Mouse (Mus musculus): Measurements from ENCODE around the gene Prmt3. TPM values are rescaled to one million over a fixed set of nuclear protein-coding genes. Genes with fewer than 3 reads are reported as not detected.

The Prmt3 gene
- total RNA-seq (2021), result 10 to 100 TPM; 11.2 to 13.2 TPM
- long read RNA-seq, experiment 1, transcript Prmt3-201 (16 exons, 2,507 nt), result major isoform, 28 of 37 reads
- long read RNA-seq, experiment 1, partial matches to known transcripts, result 3 of 37 reads
- long read RNA-seq, experiment 1, other reads (novel, unspliced or antisense), result 6 of 37 reads
- long read RNA-seq, experiment 2, transcript Prmt3-201 (16 exons, 2,507 nt), result major isoform, 23 of 28 reads
- long read RNA-seq, experiment 2, partial matches to known transcripts, result 4 of 28 reads
- long read RNA-seq, experiment 2, other reads (novel, unspliced or antisense), result 1 of 28 reads

- peak; percentile 96 for DNase-seq (ENCODE audit: low spot score)
Measured at GRCm38 (mm10) chr7:49778114-49778901, at the start of gene Prmt3. Prmt3 (plus strand) TSS chr7:49778346.

GRCm38 (mm10) chr7:49734342-49734741 lies 43.8 kb upstream of the Prmt3 start:
- DNase-seq (ENCODE audit: low spot score), result no peak

- no peak for DNase-seq (ENCODE audit: low spot score)
Measured at GRCm38 (mm10) chr7:49739448-49739847, 38.7 kb upstream of the Prmt3 start.

GRCm38 (mm10) chr7:49741474-49741873 lies 36.7 kb upstream of the Prmt3 start:
- DNase-seq (ENCODE audit: low spot score), result no peak

- DNase-seq (ENCODE audit: low spot score), result no peak
Measured at GRCm38 (mm10) chr7:49741923-49742322, 36.2 kb upstream of the Prmt3 start.

- DNase-seq (ENCODE audit: low spot score), result peak; percentile 34
Measured at GRCm38 (mm10) chr7:49751148-49751547, 27.0 kb upstream of the Prmt3 start.

- DNase-seq (ENCODE audit: low spot score), result peak; percentile 20
Measured at GRCm38 (mm10) chr7:49752730-49753506, 25.2 kb upstream of the Prmt3 start.

- peak; percentile 45 for DNase-seq (ENCODE audit: low spot score)
Measured at GRCm38 (mm10) chr7:49754767-49755166, 23.4 kb upstream of the Prmt3 start.

GRCm38 (mm10) chr7:49758934-49759571 lies 19.1 kb upstream of the Prmt3 start, which contains the start of gene Htatip2:
Htatip2 (plus strand) TSS chr7:49759115.
- DNase-seq (ENCODE audit: low spot score), result peak; percentile 39

GRCm38 (mm10) chr7:49762605-49763004 lies 15.5 kb upstream of the Prmt3 start:
- DNase-seq (ENCODE audit: low spot score), result peak; percentile 20

GRCm38 (mm10) chr7:49764011-49764716 lies 14.0 kb upstream of the Prmt3 start:
- DNase-seq (ENCODE audit: low spot score), result no peak

- DNase-seq (ENCODE audit: low spot score), result no peak
Measured at GRCm38 (mm10) chr7:49766166-49766565, 12.0 kb upstream of the Prmt3 start.

GRCm38 (mm10) chr7:49768509-49768908 lies 9.6 kb upstream of the Prmt3 start:
- no peak for DNase-seq (ENCODE audit: low spot score)

- DNase-seq (ENCODE audit: low spot score), result no peak
Measured at GRCm38 (mm10) chr7:49774396-49774795, 3.8 kb upstream of the Prmt3 start.

- no peak for DNase-seq (ENCODE audit: low spot score)
Measured at GRCm38 (mm10) chr7:49777585-49777984, 561 bp upstream of the Prmt3 start.

- DNase-seq (ENCODE audit: low spot score), result no peak
Measured at GRCm38 (mm10) chr7:49778904-49779615, 914 bp downstream of the Prmt3 start.

- no peak for DNase-seq (ENCODE audit: low spot score)
Measured at GRCm38 (mm10) chr7:49783017-49783416, 4.9 kb downstream of the Prmt3 start.

GRCm38 (mm10) chr7:49785141-49785540 lies 7.0 kb downstream of the Prmt3 start:
- no peak for DNase-seq (ENCODE audit: low spot score)

- DNase-seq (ENCODE audit: low spot score), result peak; percentile 25
Measured at GRCm38 (mm10) chr7:49786618-49787382, 8.7 kb downstream of the Prmt3 start.

- DNase-seq (ENCODE audit: low spot score), result no peak
Measured at GRCm38 (mm10) chr7:49787383-49787645, 9.2 kb downstream of the Prmt3 start.
